Mouse (Mus musculus) thymus, postnatal 0 days (tissue): ENCODE results near the gene Tm9sf3. TPM values are rescaled to one million over a fixed set of nuclear protein-coding genes. Genes with fewer than 3 reads are reported as not detected.
"Not testable (repeated sequence)": the region's sequence is repeated elsewhere in the genome, so short reads cannot be mapped to it uniquely, and the experiment has no call there.

Experiments
- DNase-seq: peaks from one replicate; pipeline ENCODE4 v3.0.0-alpha.2; 2015; ENCODE audit warnings: low spot score
- polyA plus RNA-seq: library from polyadenylated mRNA; unstranded; fragments of >200 nt; fragmentation: Nextera tagmentation; extraction: Ambion mirVana; gene quantifications from 2 replicates; pipeline ENCODE4 v1.2.1, GENCODE M21; 2015

Tm9sf3 gene
- polyA plus RNA-seq = 118 and 131 TPM in 2 replicates

DNA sequence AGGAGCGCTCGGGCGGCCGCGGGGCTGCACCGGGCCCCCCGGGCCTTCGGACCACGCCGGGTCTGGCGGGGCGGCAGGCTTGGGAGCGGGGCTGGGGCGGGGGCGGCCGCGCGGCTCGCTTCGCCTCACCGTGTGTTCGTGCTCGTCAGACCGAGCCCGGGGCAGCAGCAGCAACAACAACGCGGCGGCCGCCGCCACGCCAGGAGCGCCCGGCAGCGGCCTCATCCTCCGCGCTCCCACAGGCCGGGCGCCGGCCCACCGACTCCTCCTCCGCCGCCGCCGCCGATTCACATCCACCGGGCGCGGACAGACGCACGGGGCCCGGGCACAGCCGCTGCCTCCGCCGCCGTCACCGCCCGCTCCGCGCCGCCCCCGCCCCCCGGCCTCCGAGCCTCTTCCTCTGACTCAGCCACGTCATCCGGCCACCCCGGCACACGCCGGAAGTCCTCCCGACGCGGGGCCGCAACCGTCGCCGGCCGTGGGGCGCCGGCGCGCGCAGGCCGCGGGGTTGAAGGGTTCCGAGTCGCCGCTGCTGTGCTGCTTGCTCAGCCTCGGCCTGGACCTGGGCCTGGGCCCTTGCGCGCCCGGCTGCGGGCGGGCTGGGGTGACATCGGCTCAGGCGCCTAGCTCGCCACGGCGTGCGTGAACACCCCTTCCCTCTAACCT, at the start of gene Tm9sf3:
Tm9sf3 (minus strand) TSS at position 368 of the 666 bp plus-strand sequence.
- DNase-seq = peak; percentile 91

GRCm38 (mm10) chr19:41312587-41312986, 48.8 kb upstream of the Tm9sf3 start:
- not testable (repeated sequence) for DNase-seq

GRCm38 (mm10) chr19:41312027-41312426, 48.2 kb upstream of the Tm9sf3 start:
- no peak for DNase-seq

DNA sequence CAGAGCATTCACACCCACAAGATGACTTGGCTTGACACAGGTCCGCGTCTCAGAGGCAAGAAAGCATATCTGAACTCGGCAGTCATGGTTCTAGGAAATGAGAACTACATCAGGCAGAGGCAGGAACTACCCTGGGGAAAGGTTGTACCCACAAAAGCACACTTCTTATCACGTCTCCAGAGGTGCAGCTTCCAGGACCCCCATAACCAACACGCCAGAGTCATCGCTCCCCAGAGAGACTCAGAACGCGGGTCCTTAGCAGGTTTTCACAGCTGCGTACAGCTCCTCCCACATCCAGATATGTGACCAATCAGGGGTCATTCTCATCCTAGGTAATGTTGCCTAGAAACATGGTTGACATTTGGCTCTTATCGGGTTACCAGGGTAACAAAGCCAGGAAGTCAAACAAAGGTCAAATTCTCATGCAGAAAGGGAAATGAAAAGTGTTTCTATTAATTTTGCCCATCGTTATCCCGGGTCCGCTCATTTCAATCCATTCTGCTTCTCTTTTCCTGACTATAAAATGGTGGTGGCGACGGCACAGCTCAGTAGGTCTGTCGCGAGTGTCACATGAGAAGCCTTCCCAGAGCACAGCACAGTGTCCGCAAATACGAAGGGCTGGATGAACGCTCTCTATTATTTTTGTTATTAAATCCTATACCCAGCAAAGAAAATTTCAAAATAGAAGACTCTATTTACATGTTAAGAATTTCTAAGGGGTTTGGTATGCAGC, 47.3 kb upstream of the Tm9sf3 start:
- peak; percentile 7 for DNase-seq

DNA sequence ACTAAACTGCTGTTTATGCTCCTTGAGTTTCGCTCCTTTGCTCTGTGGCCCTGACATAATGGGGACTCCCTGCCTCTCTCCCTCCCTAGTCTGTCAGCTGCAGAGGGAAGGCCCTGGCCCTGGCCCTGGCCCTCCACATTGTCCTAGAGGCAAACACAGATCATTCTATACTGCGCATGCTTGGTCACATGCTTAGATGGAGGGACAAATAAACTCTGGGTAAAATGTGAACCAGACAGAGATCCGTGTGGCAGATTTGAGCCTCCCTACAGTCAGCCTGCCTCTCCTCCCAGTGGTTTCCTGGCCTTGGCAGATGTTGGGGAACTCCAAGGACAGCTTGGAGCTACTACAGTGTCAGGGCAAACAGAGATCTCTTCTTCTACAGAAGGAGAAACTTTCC, 40.1 kb upstream of the Tm9sf3 start:
- no peak for DNase-seq

- DNase-seq = no peak
Measured at GRCm38 (mm10) chr19:41303433-41303832, 39.6 kb upstream of the Tm9sf3 start.

GRCm38 (mm10) chr19:41301856-41302255, 38.1 kb upstream of the Tm9sf3 start:
- DNase-seq = no peak

GRCm38 (mm10) chr19:41299446-41299845, 35.6 kb upstream of the Tm9sf3 start:
- DNase-seq = no peak

DNA sequence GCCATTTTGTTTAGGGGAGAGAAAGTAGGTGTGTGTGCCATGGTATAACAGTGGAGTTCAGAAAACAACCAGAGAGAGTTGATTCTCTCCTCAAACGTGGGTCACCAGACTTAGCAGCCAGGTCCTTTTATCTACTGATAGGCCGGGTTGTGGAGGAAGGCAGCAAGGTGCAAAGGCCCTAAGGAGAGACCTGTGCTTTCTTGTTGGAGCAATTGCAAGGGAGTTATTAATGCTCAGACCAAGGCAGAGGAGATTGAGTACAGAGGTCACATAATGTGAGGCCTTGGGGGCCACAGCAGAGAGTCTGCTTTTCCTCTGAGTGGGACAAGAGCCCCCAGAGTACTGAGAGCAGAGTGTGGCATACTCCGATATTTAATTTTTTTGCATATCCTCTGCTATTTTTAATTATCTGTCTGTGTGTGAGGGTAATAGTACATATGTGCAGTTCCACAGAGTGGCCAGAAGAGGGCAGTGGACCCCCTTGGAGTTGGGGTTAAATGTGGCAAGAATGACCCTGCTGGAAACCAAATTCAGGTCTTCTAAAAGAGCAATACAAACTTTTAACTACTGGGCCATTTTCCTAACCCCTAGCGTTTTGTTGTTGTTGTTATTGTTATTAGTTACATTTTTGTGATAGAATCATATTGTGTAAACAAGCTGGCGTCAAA, 27.3 kb upstream of the Tm9sf3 start:
- peak; percentile 21 for DNase-seq

DNA sequence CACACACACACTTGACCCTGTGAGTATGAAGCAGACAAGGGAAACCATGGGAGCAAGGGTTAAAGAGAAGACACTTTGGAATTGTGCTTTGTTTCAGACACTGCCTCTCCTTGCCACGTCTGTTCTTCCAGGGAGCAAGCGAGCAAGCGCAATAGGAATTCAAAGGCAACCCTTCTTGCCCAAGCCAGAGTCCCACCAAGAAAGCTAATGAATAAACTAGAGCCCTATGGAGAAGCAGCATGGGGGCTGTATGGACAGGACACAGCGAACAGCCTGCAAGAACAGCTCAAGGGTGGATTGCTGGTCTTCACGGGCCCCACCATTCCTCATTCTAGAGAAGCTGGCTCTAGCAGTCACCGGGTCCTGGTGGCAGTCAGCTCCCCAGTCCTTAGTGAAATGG, 24.8 kb upstream of the Tm9sf3 start:
- DNase-seq = no peak

DNA sequence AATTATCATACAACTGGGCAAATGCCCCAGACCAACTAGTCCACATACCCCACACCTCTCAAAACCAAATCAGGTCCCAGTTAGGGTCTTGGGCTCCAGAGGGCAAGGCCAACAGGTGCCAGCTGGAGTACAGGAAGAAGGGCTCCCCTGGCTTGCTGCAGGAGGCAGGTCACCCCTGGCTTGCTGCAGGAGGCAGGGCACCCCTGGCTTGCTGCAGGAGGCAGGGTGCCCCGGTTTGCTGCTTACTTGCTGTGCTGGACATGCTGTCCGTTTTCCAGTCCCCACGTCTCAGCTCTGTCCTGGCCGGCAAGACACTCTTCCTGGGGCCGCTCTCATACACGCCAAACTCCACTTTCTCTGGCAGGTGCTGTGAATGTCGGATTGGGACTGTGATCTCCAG, 23.4 kb upstream of the Tm9sf3 start:
- DNase-seq = no peak

DNA sequence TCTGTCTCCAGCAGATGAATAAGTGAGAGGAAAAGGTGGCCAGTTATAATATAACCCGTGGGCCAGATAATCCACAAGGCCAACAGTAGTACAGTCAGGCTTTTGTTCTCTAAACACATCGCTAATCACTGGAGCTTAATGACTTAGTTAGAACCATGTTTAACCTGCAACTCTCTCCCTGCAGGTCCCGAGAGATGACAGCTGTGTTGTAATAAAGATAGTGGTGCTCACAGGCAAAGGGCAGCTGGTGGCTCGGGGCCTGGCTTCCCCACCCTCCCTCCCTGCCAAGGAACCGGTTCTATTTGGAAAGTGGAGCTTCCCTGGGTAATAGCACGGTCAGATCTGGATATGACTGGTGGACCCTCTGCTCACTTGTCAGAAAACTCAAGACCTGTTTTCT, 20.7 kb upstream of the Tm9sf3 start:
- DNase-seq = no peak

DNA sequence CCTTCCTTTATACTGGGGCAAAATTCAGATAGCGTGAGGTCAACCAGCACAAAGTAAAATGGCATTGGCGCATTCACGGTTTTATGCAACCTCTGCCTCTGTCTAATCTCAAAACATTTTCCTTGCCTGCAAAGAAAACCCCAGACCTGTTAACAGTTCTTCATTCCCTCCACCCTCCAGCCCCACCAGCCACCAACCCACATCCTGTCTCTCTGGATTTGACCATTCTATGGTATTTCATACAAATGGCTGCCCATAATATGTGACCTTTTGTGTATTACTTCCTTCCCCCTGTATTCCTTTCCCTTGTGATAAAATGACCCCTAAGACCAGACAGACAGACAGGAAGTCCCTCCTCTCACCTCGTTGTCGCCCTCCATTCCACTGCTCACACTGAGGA, 18.9 kb upstream of the Tm9sf3 start:
- DNase-seq = no peak

DNA sequence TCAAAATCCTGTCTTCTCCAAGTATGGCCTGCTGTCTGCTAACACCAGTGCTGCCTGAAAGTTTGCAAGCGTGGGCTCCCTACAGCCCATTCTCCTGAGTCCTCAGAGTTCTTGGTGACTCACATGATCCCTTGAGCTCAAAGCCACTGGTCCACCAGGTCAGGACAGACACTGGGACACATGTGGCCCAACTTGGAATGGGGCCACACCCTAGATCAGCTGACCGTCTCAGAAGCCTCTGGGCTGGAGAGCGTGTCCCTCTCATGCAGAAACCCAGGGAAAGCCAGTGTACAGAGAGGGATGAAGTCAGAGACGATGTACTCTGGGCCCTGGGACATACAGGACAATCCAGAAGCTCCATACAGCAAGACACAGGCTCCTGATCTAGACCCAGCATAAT, 18.4 kb upstream of the Tm9sf3 start:
- DNase-seq = no peak

GRCm38 (mm10) chr19:41279724-41280244, 16.0 kb upstream of the Tm9sf3 start:
- DNase-seq = no peak

- no peak for DNase-seq
Measured at GRCm38 (mm10) chr19:41278606-41279005, 14.8 kb upstream of the Tm9sf3 start.

- DNase-seq = no peak
Measured at GRCm38 (mm10) chr19:41275588-41275987, 11.8 kb upstream of the Tm9sf3 start.

DNA sequence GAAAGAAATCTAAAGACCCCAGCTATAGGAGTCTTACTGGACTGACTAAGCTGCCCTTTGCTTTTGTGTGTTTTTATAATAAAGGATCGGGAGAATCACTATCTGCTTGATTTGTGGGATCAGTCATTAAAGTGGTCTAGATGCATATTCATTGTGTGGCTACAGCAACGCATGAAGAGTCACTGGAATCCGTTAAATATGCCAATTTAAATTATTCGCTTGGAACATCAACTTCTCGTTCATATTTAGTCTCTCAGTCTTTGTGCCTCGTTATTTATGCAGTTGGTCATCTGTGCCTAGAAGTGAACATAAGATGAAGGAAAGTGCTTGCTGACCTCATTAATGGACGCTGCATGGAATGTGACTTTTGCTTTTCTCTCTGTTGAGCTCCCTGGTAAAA, 7.1 kb upstream of the Tm9sf3 start:
- no peak for DNase-seq

DNA sequence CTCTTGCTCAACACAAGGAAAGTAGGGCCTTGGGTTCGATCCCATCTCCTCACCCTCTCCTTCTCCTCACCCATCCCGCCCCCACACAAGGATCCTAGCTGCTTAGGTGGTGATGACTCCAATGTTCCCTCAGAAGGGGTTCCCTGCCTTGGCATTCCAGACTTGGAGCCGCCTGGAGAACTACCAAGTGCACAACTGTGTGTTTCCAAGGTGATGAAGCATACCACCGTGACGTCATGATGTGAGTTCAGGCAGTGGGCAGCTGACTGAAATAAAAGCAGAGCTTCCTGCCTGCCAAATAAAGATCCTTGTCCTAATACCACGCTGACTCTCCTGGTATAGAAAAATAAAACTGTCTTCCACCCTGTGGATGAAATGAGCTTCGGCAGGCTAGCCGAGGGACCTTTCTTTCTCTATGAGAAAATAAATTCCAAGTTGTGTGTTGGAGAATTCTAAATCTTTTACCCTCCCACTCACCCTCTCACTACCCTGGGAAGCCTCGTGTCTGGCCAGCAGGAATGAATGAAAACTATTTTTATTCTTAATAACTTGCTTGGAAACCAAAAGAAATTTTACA, 6.4 kb upstream of the Tm9sf3 start:
- DNase-seq = no peak

DNA sequence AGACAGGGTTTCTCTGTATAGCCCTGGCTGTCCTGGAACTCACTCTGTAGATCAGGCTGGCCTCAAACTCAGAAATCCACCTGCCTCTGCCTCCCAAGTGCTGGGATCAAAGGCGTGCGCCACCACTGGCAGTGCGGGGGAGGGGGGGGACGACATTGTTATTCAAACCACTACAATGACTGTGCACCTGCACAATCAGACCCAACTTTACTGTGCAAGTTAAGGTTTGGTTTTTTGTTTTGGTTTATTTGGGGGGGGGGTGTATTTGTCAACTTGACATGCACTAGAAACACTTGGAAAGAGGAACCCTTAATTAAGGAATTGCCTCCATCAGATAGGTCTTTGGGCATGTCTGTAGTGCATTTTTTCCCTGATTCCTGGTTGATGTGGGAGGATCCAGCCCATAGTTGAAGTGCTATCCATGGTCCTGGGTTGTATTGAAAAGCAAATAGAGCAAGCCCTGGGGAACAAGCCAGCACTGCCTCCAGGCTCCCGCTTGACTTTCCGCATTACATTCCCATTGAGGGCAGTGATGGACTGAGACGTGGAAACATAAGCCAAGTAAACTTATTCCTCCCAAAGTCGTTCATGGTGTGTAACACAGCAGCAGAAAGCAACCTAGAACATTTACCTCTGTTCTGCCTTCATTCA, 2.6 kb upstream of the Tm9sf3 start:
- DNase-seq = no peak

- no peak for DNase-seq
Measured at GRCm38 (mm10) chr19:41264331-41264799, 568 bp upstream of the Tm9sf3 start.
